Mouse (Mus musculus): ENCODE measurements around the gene Slc16a2. TPM values are rescaled to one million over a fixed set of nuclear protein-coding genes. Genes with fewer than 3 reads are reported as not detected.

Slc16a2 gene
- polyA plus RNA-seq, 1 experiment from 2014 or later = 19.9 TPM

GRCm38 (mm10) chrX:103819253-103819652 is 2.5 kb downstream of the Slc16a2 start:
- Histone ChIP-seq H3K4me3 (ENCODE audit: low read length) (peak overlapping the region; percentile 68), H3K36me3 (ENCODE audit: control insufficient read depth, insufficient read depth) (no peaks in the 10 kb centered on the region), H3K4me1 (ENCODE audit: control insufficient read depth, insufficient read depth, low read length) (no peaks in the 10 kb centered on the region), H3K4me2 (ENCODE audit: low read depth, low read length) (peak overlapping the region; percentile 82), H3K9me3 (replicated peaks; ENCODE audit: control insufficient read depth, low read length) (0 out of 2 replicates have a peak, but pooled peaks cover 4% of the 10 kb centered on the region), H3K9ac (ENCODE audit: low read length) (no peak overlapping the region), H3K27ac (ENCODE audit: low read length) (no peak overlapping the region), H3K27me3 (ENCODE audit: control insufficient read depth, insufficient read depth, low read length) (peaks cover 41% of the 10 kb centered on the region)
- no peak for ATAC-seq (replicated peaks; ENCODE audit: extremely low read depth, insufficient read depth, low FRiP score)
- 70% methylated on average over 6 of the region's 6 CpGs for WGBS

GRCm38 (mm10) chrX:103812690-103813089 is 9.1 kb downstream of the Slc16a2 start:
- Histone ChIP-seq H3K9ac (ENCODE audit: low read length) (no peak overlapping the region), H3K27ac (ENCODE audit: low read length) (peak overlapping the region; percentile 9)
- no peak for ATAC-seq (replicated peaks; ENCODE audit: extremely low read depth, insufficient read depth, low FRiP score)

GRCm38 (mm10) chrX:103810483-103810882 is 11.3 kb downstream of the Slc16a2 start:
- Histone ChIP-seq H3K9ac (ENCODE audit: low read length) (no peak overlapping the region), H3K9me3 (replicated peaks; ENCODE audit: control insufficient read depth, low read length) (no peaks in the 10 kb centered on the region), H3K4me1 (ENCODE audit: control insufficient read depth, insufficient read depth, low read length) (no peaks in the 10 kb centered on the region), H3K27ac (ENCODE audit: low read length) (no peak overlapping the region), H3K4me3 (ENCODE audit: low read length) (no peak overlapping the region), H3K4me2 (ENCODE audit: low read depth, low read length) (no peak overlapping the region), H3K27me3 (ENCODE audit: control insufficient read depth, insufficient read depth, low read length) (peaks cover 45% of the 10 kb centered on the region), H3K36me3 (ENCODE audit: control insufficient read depth, insufficient read depth) (no peaks in the 10 kb centered on the region)
- 53% methylated on average over 1 of the region's 1 CpGs for WGBS
- no peak for ATAC-seq (replicated peaks; ENCODE audit: extremely low read depth, insufficient read depth, low FRiP score)

More at GRCm38 (mm10) chrX:103812690-103813089, 9.1 kb downstream of the Slc16a2 start:
- H3K36me3 ChIP-seq (ENCODE audit: control insufficient read depth, insufficient read depth) = no peaks in the 10 kb centered on the region
- peaks cover 45% of the 10 kb centered on the region for H3K27me3 ChIP-seq (ENCODE audit: control insufficient read depth, insufficient read depth, low read length)
- no peak overlapping the region for H3K4me2 ChIP-seq (ENCODE audit: low read depth, low read length)
- WGBS = 43% methylated on average over 1 of the region's 1 CpGs
- no peak overlapping the region for H3K4me3 ChIP-seq (ENCODE audit: low read length)
- H3K4me1 ChIP-seq (ENCODE audit: control insufficient read depth, insufficient read depth, low read length) = no peaks in the 10 kb centered on the region
- no peaks in the 10 kb centered on the region for H3K9me3 ChIP-seq (replicated peaks; ENCODE audit: control insufficient read depth, low read length)

- Histone ChIP-seq H3K4me2 (ENCODE audit: low read depth, low read length) (no peak overlapping the region), H3K9ac (ENCODE audit: low read length) (no peak overlapping the region), H3K9me3 (replicated peaks; ENCODE audit: control insufficient read depth, low read length) (no peaks in the 10 kb centered on the region), H3K4me3 (ENCODE audit: low read length) (no peak overlapping the region), H3K4me1 (ENCODE audit: control insufficient read depth, insufficient read depth, low read length) (no peaks in the 10 kb centered on the region), H3K27ac (ENCODE audit: low read length) (no peak overlapping the region), H3K27me3 (ENCODE audit: control insufficient read depth, insufficient read depth, low read length) (peaks cover 48% of the 10 kb centered on the region), H3K36me3 (ENCODE audit: control insufficient read depth, insufficient read depth) (no peaks in the 10 kb centered on the region)
- 51% methylated on average over 4 of the region's 4 CpGs for WGBS
- ATAC-seq (replicated peaks; ENCODE audit: extremely low read depth, insufficient read depth, low FRiP score) = no peak
These were observed 15.4 kb downstream of the Slc16a2 start for GRCm38 (mm10) chrX:103806373-103806772.

GRCm38 (mm10) chrX:103796961-103797360 is 24.8 kb downstream of the Slc16a2 start:
- Histone ChIP-seq H3K4me3 (ENCODE audit: low read length) (no peak overlapping the region), H3K27me3 (ENCODE audit: control insufficient read depth, insufficient read depth, low read length) (peaks cover 41% of the 10 kb centered on the region), H3K36me3 (ENCODE audit: control insufficient read depth, insufficient read depth) (no peaks in the 10 kb centered on the region), H3K27ac (ENCODE audit: low read length) (no peak overlapping the region), H3K9ac (ENCODE audit: low read length) (no peak overlapping the region), H3K4me2 (ENCODE audit: low read depth, low read length) (no peak overlapping the region), H3K9me3 (replicated peaks; ENCODE audit: control insufficient read depth, low read length) (no peaks in the 10 kb centered on the region), H3K4me1 (ENCODE audit: control insufficient read depth, insufficient read depth, low read length) (peaks cover 2% of the 10 kb centered on the region; the same call in 1 of the 2 replicates)
- ATAC-seq (replicated peaks; ENCODE audit: extremely low read depth, insufficient read depth, low FRiP score) = no peak
- 72% methylated on average over 1 of the region's 1 CpGs for WGBS

- H3K27ac ChIP-seq (ENCODE audit: low read length) = no peak overlapping the region
- no peak overlapping the region for H3K4me3 ChIP-seq (ENCODE audit: low read length)
- ATAC-seq (replicated peaks; ENCODE audit: extremely low read depth, insufficient read depth, low FRiP score) = no peak
- H3K4me1 ChIP-seq (ENCODE audit: control insufficient read depth, insufficient read depth, low read length) = peaks cover 2% of the 10 kb centered on the region
- no peak overlapping the region for H3K9ac ChIP-seq (ENCODE audit: low read length)
- no peak overlapping the region for H3K4me2 ChIP-seq (ENCODE audit: low read depth, low read length)
- no peaks in the 10 kb centered on the region for H3K9me3 ChIP-seq (replicated peaks; ENCODE audit: control insufficient read depth, low read length)
- peaks cover 43% of the 10 kb centered on the region for H3K27me3 ChIP-seq (ENCODE audit: control insufficient read depth, insufficient read depth, low read length)
- no peaks in the 10 kb centered on the region for H3K36me3 ChIP-seq (ENCODE audit: control insufficient read depth, insufficient read depth)
- 73% methylated on average over 5 of the region's 5 CpGs for WGBS
These were observed 26.3 kb downstream of the Slc16a2 start for GRCm38 (mm10) chrX:103795506-103795905.

GRCm38 (mm10) chrX:103791329-103791728 is 30.5 kb downstream of the Slc16a2 start:
- Histone ChIP-seq H3K9ac (ENCODE audit: low read length) (no peak overlapping the region), H3K27ac (ENCODE audit: low read length) (no peak overlapping the region), H3K9me3 (replicated peaks; ENCODE audit: control insufficient read depth, low read length) (no peaks in the 10 kb centered on the region), H3K4me1 (ENCODE audit: control insufficient read depth, insufficient read depth, low read length) (no peaks in the 10 kb centered on the region; the same call in 1 of the 2 replicates), H3K36me3 (ENCODE audit: control insufficient read depth, insufficient read depth) (no peaks in the 10 kb centered on the region), H3K4me2 (ENCODE audit: low read depth, low read length) (no peak overlapping the region), H3K27me3 (ENCODE audit: control insufficient read depth, insufficient read depth, low read length) (peaks cover 19% of the 10 kb centered on the region), H3K4me3 (ENCODE audit: low read length) (no peak overlapping the region)
- no peak for ATAC-seq (replicated peaks; ENCODE audit: extremely low read depth, insufficient read depth, low FRiP score)
- WGBS = 76% methylated on average over 2 of the region's 2 CpGs

GRCm38 (mm10) chrX:103785681-103786080 is 36.1 kb downstream of the Slc16a2 start:
- H3K9me3 ChIP-seq (replicated peaks; ENCODE audit: control insufficient read depth, low read length) = no peaks in the 10 kb centered on the region
- no peak overlapping the region for H3K9ac ChIP-seq (ENCODE audit: low read length)
- H3K4me1 ChIP-seq (ENCODE audit: control insufficient read depth, insufficient read depth, low read length) = no peaks in the 10 kb centered on the region; the same call in 1 of the 2 replicates
- H3K36me3 ChIP-seq (ENCODE audit: control insufficient read depth, insufficient read depth) = no peaks in the 10 kb centered on the region
- H3K4me2 ChIP-seq (ENCODE audit: low read depth, low read length) = no peak overlapping the region
- 61% methylated on average over 2 of the region's 2 CpGs for WGBS
- no peak overlapping the region for H3K27ac ChIP-seq (ENCODE audit: low read length)
- peaks cover 19% of the 10 kb centered on the region for H3K27me3 ChIP-seq (ENCODE audit: control insufficient read depth, insufficient read depth, low read length)
- no peak overlapping the region for H3K4me3 ChIP-seq (ENCODE audit: low read length)
- ATAC-seq (replicated peaks; ENCODE audit: extremely low read depth, insufficient read depth, low FRiP score) = no peak

GRCm38 (mm10) chrX:103776412-103776811 is 45.4 kb downstream of the Slc16a2 start:
- H3K4me3 ChIP-seq (ENCODE audit: low read length) = no peak overlapping the region
- peaks cover 35% of the 10 kb centered on the region for H3K27me3 ChIP-seq (ENCODE audit: control insufficient read depth, insufficient read depth, low read length)
- H3K9ac ChIP-seq (ENCODE audit: low read length) = no peak overlapping the region
- no peak for ATAC-seq (replicated peaks; ENCODE audit: extremely low read depth, insufficient read depth, low FRiP score)
- H3K4me1 ChIP-seq (ENCODE audit: control insufficient read depth, insufficient read depth, low read length) = no peaks in the 10 kb centered on the region
- H3K4me2 ChIP-seq (ENCODE audit: low read depth, low read length) = no peak overlapping the region
- no peak overlapping the region for H3K27ac ChIP-seq (ENCODE audit: low read length)
- no peaks in the 10 kb centered on the region for H3K9me3 ChIP-seq (replicated peaks; ENCODE audit: control insufficient read depth, low read length)
- H3K36me3 ChIP-seq (ENCODE audit: control insufficient read depth, insufficient read depth) = no peaks in the 10 kb centered on the region
